Mouse (Mus musculus) cerebellum, adult 2 months (tissue): Measurements from ENCODE around the gene Atf1.

Experiments used
- CTCF ChIP-seq: fragments of 200-500 bp; IDR thresholded peaks from 2 replicates; pipeline ENCODE4 v1.5.1; 2011; ENCODE audit warnings: low read depth, mild to moderate bottlenecking, control low read depth, low read length, moderate library complexity, borderline replicate concordance; ENCODE audit not compliant: insufficient read depth
- POLR2A ChIP-seq: fragments of 200-500 bp; IDR thresholded peaks from 2 replicates; pipeline ENCODE4 v1.6.1; 2011; ENCODE audit warnings: low read length, control low read depth, borderline replicate concordance; ENCODE audit not compliant: insufficient read depth

- TF ChIP-seq CTCF (peak; percentile 20; the same call in 1 of the 2 replicates), POLR2A (no peak)
Measured at GRCm38 (mm10) chr15:100199790-100200189, 27.8 kb upstream of the Atf1 start.
